Mouse (Mus musculus): ENCODE data around the gene Tfr2.
"Not testable (repeated sequence)": the region's sequence is repeated elsewhere in the genome, so short reads cannot be mapped to it uniquely, and the experiment has no call there.

Tfr2 gene

GRCm38 (mm10) chr5:137613076-137613475 is 43.4 kb downstream of the Tfr2 start:
- in situ Hi-C loops (cut with MboI; ENCODE audit: low sequenced_read_pairs) = no loop called here

GRCm38 (mm10) chr5:137613550-137613949 is 43.9 kb downstream of the Tfr2 start, which contains the start of gene Pcolce:
TSS of gene Pcolce (minus strand) at chr5:137613784.
- in situ Hi-C loops (cut with MboI; ENCODE audit: low sequenced_read_pairs) = no loop called here

- in situ Hi-C loops (cut with MboI; ENCODE audit: low sequenced_read_pairs) = not testable (repeated sequence)
These were observed 45.3 kb downstream of the Tfr2 start for GRCm38 (mm10) chr5:137614921-137615320.

GRCm38 (mm10) chr5:137615347-137615746 is 45.7 kb downstream of the Tfr2 start:
- in situ Hi-C loops (cut with MboI; ENCODE audit: low sequenced_read_pairs) = no loop called here

- in situ Hi-C loops (cut with MboI; ENCODE audit: low sequenced_read_pairs) = no loop called here
These were observed 54.4 kb downstream of the Tfr2 start for GRCm38 (mm10) chr5:137623937-137624530.

GRCm38 (mm10) chr5:137627991-137628390 is 58.4 kb downstream of the Tfr2 start:
- in situ Hi-C loops (cut with MboI; ENCODE audit: low sequenced_read_pairs) = no loop called here

- in situ Hi-C loops (cut with MboI; ENCODE audit: low sequenced_read_pairs) = no loop called here
These were observed 59.1 kb downstream of the Tfr2 start, which contains the start of the genes Fbxo24, Lrch4 and Gm20605 for GRCm38 (mm10) chr5:137628498-137629305. TSS of gene Fbxo24 (minus strand) at chr5:137629002. TSS of gene Lrch4 (plus strand) at chr5:137629121. TSS of gene Gm20605 (plus strand) at chr5:137629175.

GRCm38 (mm10) chr5:137629306-137629721 is 59.7 kb downstream of the Tfr2 start:
- in situ Hi-C loops (cut with MboI; ENCODE audit: low sequenced_read_pairs) = no loop called here

GRCm38 (mm10) chr5:137629906-137630545 is 60.4 kb downstream of the Tfr2 start:
- in situ Hi-C loops (cut with MboI; ENCODE audit: low sequenced_read_pairs) = no loop called here

GRCm38 (mm10) chr5:137630602-137631001 is 61.0 kb downstream of the Tfr2 start:
- in situ Hi-C loops (cut with MboI; ENCODE audit: low sequenced_read_pairs) = no loop called here

GRCm38 (mm10) chr5:137631171-137631570 is 61.5 kb downstream of the Tfr2 start:
- in situ Hi-C loops (cut with MboI; ENCODE audit: low sequenced_read_pairs) = no loop called here

- in situ Hi-C loops (cut with MboI; ENCODE audit: low sequenced_read_pairs) = no loop called here
These were observed 62.0 kb downstream of the Tfr2 start for GRCm38 (mm10) chr5:137631591-137631990.

- in situ Hi-C loops (cut with MboI; ENCODE audit: low sequenced_read_pairs) = no loop called here
These were observed 63.9 kb downstream of the Tfr2 start for GRCm38 (mm10) chr5:137633397-137634084.
